Mouse (Mus musculus): ENCODE measurements at regions not wholly inside any gene's neighbourhood (a gene's known extent, or its start where the extent isn't known, plus 50 kb on each side); places are given as distances from the start of the nearest gene placed in this dataset.

GRCm38 (mm10) chr7:70536046-70536445 lies 169.5 kb upstream of the Nr2f2 start:
- 71% methylated on average over 6 of the region's 6 CpGs for WGBS
- no peaks in the 10 kb centered on the region for H3K4me1 ChIP-seq (replicated peaks; ENCODE audit: control insufficient read depth, insufficient read depth, low read length)
- H3K4me2 ChIP-seq (replicated peaks; ENCODE audit: low read depth) = no peak overlapping the region
- TF ChIP-seq CTCF (IDR thresholded peaks at IDR 0.05; ENCODE audit: low read depth) = no peak
- no peaks in the 10 kb centered on the region for H3K9me3 ChIP-seq (ENCODE audit: control insufficient read depth)
- no peak overlapping the region for H3K9ac ChIP-seq (ENCODE audit: low read depth, low read length)
- H3K4me3 ChIP-seq (ENCODE audit: low read depth, low read length) = no peak overlapping the region
- no peak overlapping the region for H3K27ac ChIP-seq (ENCODE audit: low read depth, low read length)
- no peaks in the 10 kb centered on the region for H3K36me3 ChIP-seq (ENCODE audit: control insufficient read depth, insufficient read depth)
- no peak for ATAC-seq
- H3K27me3 ChIP-seq (replicated peaks; ENCODE audit: control insufficient read depth, insufficient read depth, low read length) = no peaks in the 10 kb centered on the region

GRCm38 (mm10) chr7:70533552-70533951 lies 167.0 kb upstream of the Nr2f2 start:
- Histone ChIP-seq H3K9me3 (ENCODE audit: control insufficient read depth) (no peaks in the 10 kb centered on the region), H3K27ac (ENCODE audit: low read depth, low read length) (no peak overlapping the region), H3K36me3 (ENCODE audit: control insufficient read depth, insufficient read depth) (no peaks in the 10 kb centered on the region), H3K4me1 (replicated peaks; ENCODE audit: control insufficient read depth, insufficient read depth, low read length) (no peaks in the 10 kb centered on the region), H3K4me3 (ENCODE audit: low read depth, low read length) (no peak overlapping the region), H3K27me3 (replicated peaks; ENCODE audit: control insufficient read depth, insufficient read depth, low read length) (no peaks in the 10 kb centered on the region), H3K9ac (ENCODE audit: low read depth, low read length) (no peak overlapping the region), H3K4me2 (replicated peaks; ENCODE audit: low read depth) (no peak overlapping the region)
- 74% methylated on average over 1 of the region's 1 CpGs for WGBS
- no peak for ATAC-seq
- TF ChIP-seq CTCF (IDR thresholded peaks at IDR 0.05; ENCODE audit: low read depth) = no peak

GRCm38 (mm10) chr7:70527921-70528320 lies 161.4 kb upstream of the Nr2f2 start:
- Histone ChIP-seq H3K27me3 (replicated peaks; ENCODE audit: control insufficient read depth, insufficient read depth, low read length) (no peaks in the 10 kb centered on the region), H3K27ac (ENCODE audit: low read depth, low read length) (no peak overlapping the region), H3K4me3 (ENCODE audit: low read depth, low read length) (no peak overlapping the region), H3K36me3 (ENCODE audit: control insufficient read depth, insufficient read depth) (no peaks in the 10 kb centered on the region), H3K9ac (ENCODE audit: low read depth, low read length) (no peak overlapping the region), H3K9me3 (ENCODE audit: control insufficient read depth) (no peaks in the 10 kb centered on the region), H3K4me1 (replicated peaks; ENCODE audit: control insufficient read depth, insufficient read depth, low read length) (no peaks in the 10 kb centered on the region), H3K4me2 (replicated peaks; ENCODE audit: low read depth) (no peak overlapping the region)
- no peak for ATAC-seq
- WGBS = 57% methylated on average over 4 of the region's 4 CpGs
- no peak for TF ChIP-seq CTCF (IDR thresholded peaks at IDR 0.05; ENCODE audit: low read depth)

GRCm38 (mm10) chr7:70525372-70525771 lies 158.8 kb upstream of the Nr2f2 start:
- Histone ChIP-seq H3K4me2 (replicated peaks; ENCODE audit: low read depth) (no peak overlapping the region), H3K27me3 (replicated peaks; ENCODE audit: control insufficient read depth, insufficient read depth, low read length) (no peaks in the 10 kb centered on the region), H3K4me3 (ENCODE audit: low read depth, low read length) (no peak overlapping the region), H3K4me1 (replicated peaks; ENCODE audit: control insufficient read depth, insufficient read depth, low read length) (no peaks in the 10 kb centered on the region), H3K9ac (ENCODE audit: low read depth, low read length) (no peak overlapping the region), H3K36me3 (ENCODE audit: control insufficient read depth, insufficient read depth) (no peaks in the 10 kb centered on the region), H3K27ac (ENCODE audit: low read depth, low read length) (no peak overlapping the region), H3K9me3 (ENCODE audit: control insufficient read depth) (no peaks in the 10 kb centered on the region)
- 93% methylated on average over 2 of the region's 2 CpGs for WGBS
- TF ChIP-seq CTCF (IDR thresholded peaks at IDR 0.05; ENCODE audit: low read depth) = no peak
- no peak for ATAC-seq

- Histone ChIP-seq H3K4me3 (ENCODE audit: low read depth, low read length) (no peak overlapping the region), H3K9ac (ENCODE audit: low read depth, low read length) (no peak overlapping the region), H3K4me2 (replicated peaks; ENCODE audit: low read depth) (no peak overlapping the region), H3K9me3 (ENCODE audit: control insufficient read depth) (no peaks in the 10 kb centered on the region), H3K27ac (ENCODE audit: low read depth, low read length) (no peak overlapping the region), H3K27me3 (replicated peaks; ENCODE audit: control insufficient read depth, insufficient read depth, low read length) (no peaks in the 10 kb centered on the region), H3K4me1 (replicated peaks; ENCODE audit: control insufficient read depth, insufficient read depth, low read length) (no peaks in the 10 kb centered on the region), H3K36me3 (ENCODE audit: control insufficient read depth, insufficient read depth) (no peaks in the 10 kb centered on the region)
- WGBS = 91% methylated on average over 9 of the region's 9 CpGs
- no peak for ATAC-seq
- TF ChIP-seq CTCF (IDR thresholded peaks at IDR 0.05; ENCODE audit: low read depth) = no peak
Measured at GRCm38 (mm10) chr7:70524744-70525143, 158.2 kb upstream of the Nr2f2 start.

- TF ChIP-seq CTCF (IDR thresholded peaks at IDR 0.05; ENCODE audit: low read depth) = no peak
- no peaks in the 10 kb centered on the region for H3K36me3 ChIP-seq (ENCODE audit: control insufficient read depth, insufficient read depth)
- WGBS = 95% methylated on average over 4 of the region's 4 CpGs
- ATAC-seq = no peak
- H3K9me3 ChIP-seq (ENCODE audit: control insufficient read depth) = no peaks in the 10 kb centered on the region
- H3K27me3 ChIP-seq (replicated peaks; ENCODE audit: control insufficient read depth, insufficient read depth, low read length) = no peaks in the 10 kb centered on the region
- H3K9ac ChIP-seq (ENCODE audit: low read depth, low read length) = no peak overlapping the region
- H3K27ac ChIP-seq (ENCODE audit: low read depth, low read length) = no peak overlapping the region
- no peak overlapping the region for H3K4me2 ChIP-seq (replicated peaks; ENCODE audit: low read depth)
- H3K4me1 ChIP-seq (replicated peaks; ENCODE audit: control insufficient read depth, insufficient read depth, low read length) = no peaks in the 10 kb centered on the region
- H3K4me3 ChIP-seq (ENCODE audit: low read depth, low read length) = no peak overlapping the region
Measured at GRCm38 (mm10) chr7:70524251-70524650, 157.7 kb upstream of the Nr2f2 start.

- no peak for ATAC-seq
- no peaks in the 10 kb centered on the region for H3K36me3 ChIP-seq (ENCODE audit: control insufficient read depth, insufficient read depth)
- H3K4me1 ChIP-seq (replicated peaks; ENCODE audit: control insufficient read depth, insufficient read depth, low read length) = peaks cover 9% of the 10 kb centered on the region
- H3K4me2 ChIP-seq (replicated peaks; ENCODE audit: low read depth) = no peak overlapping the region
- H3K27me3 ChIP-seq (replicated peaks; ENCODE audit: control insufficient read depth, insufficient read depth, low read length) = peaks cover 6% of the 10 kb centered on the region; the same call in 1 of the 2 replicates
- TF ChIP-seq CTCF (IDR thresholded peaks at IDR 0.05; ENCODE audit: low read depth) = no peak
- 71% methylated on average over 3 of the region's 3 CpGs for WGBS
- no peak overlapping the region for H3K27ac ChIP-seq (ENCODE audit: low read depth, low read length)
- H3K9me3 ChIP-seq (ENCODE audit: control insufficient read depth) = no peaks in the 10 kb centered on the region
- no peak overlapping the region for H3K9ac ChIP-seq (ENCODE audit: low read depth, low read length)
- H3K4me3 ChIP-seq (ENCODE audit: low read depth, low read length) = no peak overlapping the region
Measured at GRCm38 (mm10) chr7:70516741-70517140, 150.2 kb upstream of the Nr2f2 start.

All from intestine, postnatal 0 days (tissue).